Mouse (Mus musculus) left cerebral cortex, adult 8-10 months (tissue): Measurements from ENCODE around the gene Bcl7b. TPM values are rescaled to one million over a fixed set of nuclear protein-coding genes. Genes with fewer than 3 reads are reported as not detected.

Experiments
- DNase-seq, 2 experiments: peaks; one replicate each; pipeline ENCODE4 v3.0.0; 2022; ENCODE audit warnings: low spot score in 2 of 2
- total RNA-seq, 4 experiments: library from RNA; stranded (reverse); gene quantifications; 2 replicates each; pipeline ENCODE4 v1.2.4; 2022

Gene Bcl7b
- total RNA-seq, 4 experiments from 2014 or later = 51.9 to 65.5 (median 57.1) TPM

GRCm38 (mm10) chr5:135167469-135167868 lies 614 bp upstream of the Bcl7b start:
- no peak for DNase-seq

DNA sequence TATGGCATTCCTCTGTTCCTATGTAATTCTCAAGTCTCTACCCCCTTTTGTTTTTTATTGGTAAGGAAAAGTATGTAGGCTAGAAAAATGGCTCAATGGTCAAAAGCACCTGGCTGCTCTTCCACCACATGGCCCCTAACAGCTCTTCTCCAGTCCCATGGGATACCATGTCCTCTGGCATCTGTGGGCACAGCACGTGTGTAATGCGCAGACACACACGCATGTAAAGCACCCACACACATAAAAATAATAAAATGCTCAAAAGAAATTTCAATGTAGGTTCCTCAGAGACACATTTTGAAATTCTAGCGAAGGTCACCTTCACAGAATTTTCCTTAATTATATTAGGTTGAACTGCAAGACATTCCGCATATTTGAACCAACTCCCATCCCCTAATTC lies 1.4 kb downstream of the Bcl7b start:
- no peak for DNase-seq

DNA sequence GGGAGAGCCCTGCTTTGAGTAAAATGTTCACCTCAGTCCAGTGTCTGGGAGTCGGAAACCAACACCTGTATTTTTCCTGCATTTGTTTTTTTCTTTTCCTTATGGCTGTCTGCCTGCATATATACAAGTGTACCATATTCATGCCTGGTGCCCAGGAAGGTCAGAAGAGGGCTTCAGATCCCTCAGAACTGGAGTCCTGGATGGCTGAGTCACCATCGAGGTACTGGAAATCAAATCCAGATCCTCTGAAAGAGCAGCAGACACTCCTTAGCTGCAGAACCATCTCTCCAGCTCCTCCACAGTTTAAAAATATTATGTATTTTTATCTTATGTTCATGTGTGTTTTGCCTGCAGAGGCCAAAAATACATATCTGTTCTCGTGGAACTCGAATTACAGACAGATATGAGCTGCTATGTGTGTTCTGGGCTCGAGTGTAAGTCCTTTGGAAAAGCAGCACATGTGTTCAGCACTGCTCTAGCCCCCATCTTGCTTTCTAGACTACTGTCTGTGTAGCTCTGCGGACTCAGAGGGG lies 3.7 kb downstream of the Bcl7b start:
- DNase-seq = no peak

- DNase-seq = no peak
Observed at GRCm38 (mm10) chr5:135172986-135173385, 4.9 kb downstream of the Bcl7b start.

- DNase-seq = no peak
Observed at GRCm38 (mm10) chr5:135175086-135175485, 7.0 kb downstream of the Bcl7b start.

DNA sequence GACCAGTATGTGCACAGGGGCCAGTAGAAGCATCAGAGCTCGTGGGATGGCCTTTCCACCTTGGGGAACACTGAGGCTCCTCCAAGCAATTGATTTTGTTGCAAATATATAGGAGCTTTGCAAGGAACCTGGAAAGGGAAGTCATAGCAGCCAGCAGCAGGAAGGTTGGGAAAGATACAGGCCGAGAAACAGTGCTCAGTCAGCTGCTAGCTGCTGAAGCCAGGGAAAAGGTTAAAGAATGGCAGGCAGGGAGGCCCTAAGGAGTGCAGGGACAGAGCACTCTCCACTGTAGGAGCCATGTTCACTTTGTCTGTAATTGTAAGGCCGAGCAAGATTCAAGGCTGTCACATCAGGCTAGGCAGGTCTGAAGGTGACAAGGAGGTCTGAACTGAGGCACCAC lies 10.4 kb downstream of the Bcl7b start:
- DNase-seq = no peak

GRCm38 (mm10) chr5:135178996-135179395 lies 10.9 kb downstream of the Bcl7b start:
- DNase-seq = peak in 1 of 2 experiments; percentile 80

GRCm38 (mm10) chr5:135179616-135180015 lies 11.5 kb downstream of the Bcl7b start:
- no peak for DNase-seq

DNA sequence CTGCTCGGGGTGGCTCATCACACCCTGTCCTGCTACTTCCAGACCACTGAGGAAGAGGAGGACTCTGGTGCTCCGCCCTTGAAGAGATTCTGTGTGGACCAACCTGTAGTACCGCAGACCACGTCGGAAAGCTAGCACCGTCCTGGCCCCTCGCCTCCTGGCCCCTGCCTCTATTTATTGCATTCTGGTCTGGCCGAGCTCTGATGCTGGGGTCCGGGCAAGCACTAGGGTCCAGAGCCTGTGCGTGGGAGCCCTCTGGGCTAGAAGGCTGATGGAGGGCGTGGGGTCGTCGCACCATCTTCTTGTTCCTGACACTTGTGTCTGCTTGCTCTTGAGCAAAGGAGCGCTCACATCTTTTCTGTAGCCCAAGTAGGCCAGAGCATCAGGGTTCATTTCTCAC lies 12.7 kb downstream of the Bcl7b start:
- DNase-seq = no peak

DNA sequence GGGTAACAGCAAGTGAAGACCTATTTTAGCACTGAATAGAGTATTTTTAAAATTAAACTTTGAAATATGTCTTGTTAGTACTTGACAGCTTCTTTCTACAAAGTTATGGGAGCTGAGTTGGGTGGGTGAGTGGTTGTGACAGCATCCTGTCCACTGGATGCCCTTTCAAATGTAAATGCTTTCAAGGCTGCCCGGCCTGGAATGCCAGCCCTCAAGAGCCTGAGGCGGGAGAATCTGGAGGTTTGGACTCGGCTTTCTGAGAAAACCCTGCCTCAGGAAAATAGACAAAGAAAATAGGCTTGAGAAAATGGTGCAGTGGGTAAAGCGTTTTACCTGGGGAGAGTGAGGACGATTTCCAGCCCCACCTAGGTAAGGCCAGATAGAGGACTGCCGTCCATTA lies 13.7 kb downstream of the Bcl7b start:
- DNase-seq = no peak

DNA sequence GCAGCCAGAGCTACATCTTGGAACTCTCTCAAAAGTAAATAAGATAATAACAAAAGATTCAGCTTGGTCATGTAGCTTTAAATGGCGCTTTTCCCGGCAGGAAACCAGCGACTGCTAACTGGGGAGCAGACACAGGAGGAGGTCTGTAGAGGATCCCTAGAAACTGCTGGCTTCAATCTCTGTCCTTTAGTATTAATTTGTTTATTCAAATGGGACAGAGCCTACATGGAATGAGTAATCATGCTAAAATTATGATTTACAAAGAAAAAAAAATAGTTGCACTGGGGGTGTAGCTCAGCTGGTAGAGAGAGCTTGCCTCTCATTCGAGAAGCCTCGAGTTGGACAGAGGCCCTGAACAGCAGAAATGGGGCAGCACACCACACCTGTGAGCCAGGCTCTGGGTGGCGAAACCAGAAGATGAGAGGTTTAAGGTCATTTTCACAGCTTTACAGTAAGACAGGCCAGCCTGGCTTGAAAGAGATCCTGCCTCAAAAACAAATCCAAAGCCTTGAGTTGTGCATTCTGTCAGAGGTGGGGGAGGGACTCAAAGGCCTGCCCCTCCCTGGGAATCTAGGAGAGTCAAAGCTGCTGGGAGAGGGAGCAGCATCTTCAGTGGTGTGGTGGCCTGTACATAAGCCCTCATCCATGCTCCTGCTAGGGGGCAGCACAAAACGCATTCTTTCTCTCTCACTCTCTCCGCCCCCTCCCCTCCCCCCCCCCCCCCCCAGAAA lies 15.2 kb downstream of the Bcl7b start:
- peak in 1 of 2 experiments; percentile 65 for DNase-seq

- DNase-seq = no peak
Observed at GRCm38 (mm10) chr5:135185016-135185415, 16.9 kb downstream of the Bcl7b start.

- DNase-seq = no peak
Observed at GRCm38 (mm10) chr5:135185596-135185995, 17.5 kb downstream of the Bcl7b start.

DNA sequence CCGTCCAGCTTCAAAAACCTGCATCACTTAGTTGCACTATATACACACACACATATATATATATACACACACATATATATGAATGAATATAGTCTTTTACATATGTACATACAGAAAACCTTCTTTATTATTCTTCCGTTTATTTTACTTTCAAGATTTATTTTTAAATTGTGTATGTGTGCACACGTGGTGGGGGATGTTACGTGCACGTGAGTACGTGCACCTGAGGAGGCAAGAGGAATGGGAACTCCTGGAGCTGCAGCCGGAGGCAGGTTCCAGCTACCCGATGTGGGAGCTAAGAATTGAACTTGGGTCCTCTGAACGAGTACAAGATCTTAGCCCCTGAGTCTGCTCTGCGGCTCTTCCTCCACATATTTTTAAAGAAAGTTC lies 18.1 kb downstream of the Bcl7b start:
- no peak for DNase-seq

DNA sequence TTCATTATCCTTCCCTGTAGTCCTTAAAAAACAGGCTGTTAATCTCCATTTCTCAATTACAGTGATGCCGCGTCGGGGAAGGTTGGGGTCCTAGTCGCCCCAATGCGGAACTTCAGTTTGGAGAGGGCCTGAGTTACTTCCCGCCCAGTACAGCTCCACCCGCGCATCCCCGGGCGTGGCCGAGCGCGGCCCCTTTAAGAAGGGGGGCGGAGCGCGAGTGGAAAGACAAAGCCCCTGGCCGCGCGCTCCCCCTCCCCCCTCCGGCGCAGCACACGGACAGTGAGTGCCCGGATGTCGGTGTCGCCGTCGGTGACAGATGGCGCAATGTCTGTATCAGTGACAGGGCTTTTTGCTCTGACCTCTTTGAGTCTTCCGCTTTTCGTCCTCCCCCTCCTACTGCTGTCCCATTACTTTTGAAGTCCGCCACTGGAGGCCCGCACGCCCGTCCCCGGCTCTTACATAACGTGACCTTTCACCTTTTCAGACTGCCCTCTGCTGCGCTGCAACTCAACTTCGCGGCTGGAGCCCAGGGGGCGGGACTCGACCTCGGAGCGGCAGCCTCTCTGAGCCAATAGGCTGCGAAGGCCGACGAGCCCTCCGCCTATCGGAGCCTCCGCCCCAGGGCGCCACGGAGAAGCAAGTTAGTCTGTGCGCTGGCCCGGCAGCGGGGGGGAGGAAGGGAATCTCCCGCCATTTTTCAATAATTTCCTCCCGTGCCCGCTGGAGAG lies 18.7 kb downstream of the Bcl7b start, which contains the start of gene Baz1b:
TSS of gene Baz1b (plus strand) at position 644 of the 728 bp plus-strand sequence.
- peak; percentile 94 to 99 for DNase-seq

- DNase-seq = no peak
Observed at GRCm38 (mm10) chr5:135187349-135188213, 19.5 kb downstream of the Bcl7b start.

DNA sequence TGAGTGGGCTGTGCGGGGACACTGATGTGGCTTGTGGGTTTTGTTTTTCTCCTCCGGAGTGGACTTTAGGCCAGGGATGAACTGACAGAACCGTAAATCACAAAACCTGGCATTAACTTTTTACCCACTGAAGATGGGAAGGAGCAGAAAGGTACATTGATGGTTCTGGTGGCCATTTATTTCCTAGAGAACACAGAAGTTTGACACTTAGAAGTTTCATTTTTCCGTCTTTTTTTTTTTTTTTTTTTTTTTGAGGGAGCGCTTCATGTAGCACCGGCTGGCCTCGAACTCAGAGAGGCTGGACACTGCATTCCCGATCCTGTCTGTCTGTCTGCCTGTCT lies 20.1 kb downstream of the Bcl7b start:
- no peak for DNase-seq

GRCm38 (mm10) chr5:135189281-135190022 lies 21.4 kb downstream of the Bcl7b start:
- no peak for DNase-seq

DNA sequence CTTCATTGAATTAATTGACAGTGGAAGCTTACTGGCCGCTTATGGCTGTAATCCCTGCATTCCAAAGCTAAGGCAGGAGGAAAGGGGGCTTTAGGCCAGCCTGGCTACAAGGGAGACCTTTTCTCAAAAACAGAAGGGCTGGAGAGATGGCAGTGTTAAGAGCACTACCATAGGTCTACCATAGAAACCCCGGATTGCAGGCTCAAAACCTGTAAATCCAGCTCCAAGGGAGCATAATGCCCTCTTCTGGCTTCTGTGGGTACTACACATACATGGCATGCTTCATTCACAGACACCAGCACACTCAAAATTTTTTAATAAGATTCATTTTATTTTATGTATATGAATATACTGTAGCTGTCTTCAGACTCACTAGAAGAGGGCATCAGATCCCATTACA lies 23.5 kb downstream of the Bcl7b start:
- no peak for DNase-seq

GRCm38 (mm10) chr5:135192431-135192830 lies 24.3 kb downstream of the Bcl7b start:
- no peak for DNase-seq

GRCm38 (mm10) chr5:135196367-135196766 lies 28.3 kb downstream of the Bcl7b start:
- no peak for DNase-seq
